Mouse (Mus musculus) heart, postnatal 36 days (tissue): ENCODE results near the gene Ahrr. TPM values are rescaled to one million over a fixed set of nuclear protein-coding genes. Genes with fewer than 3 reads are reported as not detected.

Experiments
- total RNA-seq, 2 experiments: library from RNA; stranded (reverse); gene quantifications; 2 replicates each; pipeline ENCODE4 v1.2.3; 2021

The Ahrr gene
- total RNA-seq, 2 experiments from 2014 or later = 0.73 to 0.97 TPM

Other genes starting within 250 kb of the Ahrr start
- gene Cep72, start 230.0 kb downstream of the Ahrr start, total RNA-seq = under 1 TPM; 0.57 to 0.80 TPM
- under 1 TPM; 0.22 to 0.56 TPM for gene Slc9a3, start 170.9 kb downstream of the Ahrr start, total RNA-seq
- gene Exoc3, start 83.6 kb downstream of the Ahrr start, total RNA-seq = 10 to 100 TPM; 45.6 to 46.3 TPM
- 10 to 100 TPM; 42.2 to 47.1 TPM for gene Pdcd6, start 25.2 kb upstream of the Ahrr start, total RNA-seq
- 1,000 to 10,000 TPM; 1,522 to 1,570 TPM for gene Sdha, start 57.9 kb upstream of the Ahrr start, total RNA-seq
- gene Ccdc127, start 58.0 kb upstream of the Ahrr start, total RNA-seq = 10 to 100 TPM; 46.4 to 50.7 TPM
- 10 to 100 TPM; 68.0 to 78.6 TPM for gene Lrrc14b, start 71.7 kb upstream of the Ahrr start, total RNA-seq
- gene Zfp72, start 98.5 kb upstream of the Ahrr start, total RNA-seq = 1 to 10 TPM; 2.6 to 3.6 TPM
- gene Ftl1-ps1, start 107.4 kb upstream of the Ahrr start, total RNA-seq = 100 to 1,000 TPM; 275 to 280 TPM
- gene Zfp825, start 201.7 kb upstream of the Ahrr start, total RNA-seq = 1 to 10 TPM; 6.2 to 6.6 TPM